Mouse (Mus musculus) hindbrain, embryonic 14.5 days (tissue): ENCODE results near the gene Mcrip1. TPM values are rescaled to one million over a fixed set of nuclear protein-coding genes. Genes with fewer than 3 reads are reported as not detected.
"Not testable (repeated sequence)": the region's sequence is repeated elsewhere in the genome, so short reads cannot be mapped to it uniquely, and the experiment has no call there.

Experiments used
- ATAC-seq: fragments of 200-750 bp; cut with Nextera tagmentation; 2 replicates; pipeline ENCODE4 v1.8.0; 2017; ENCODE audit warnings: moderate number of reproducible peaks, mild to moderate bottlenecking, moderate TSS enrichment, moderate library complexity; ENCODE audit not compliant: low FRiP score
- DNase-seq: peaks from one replicate; pipeline ENCODE4 v3.0.0-alpha.2; 2015; ENCODE audit warnings: low spot score
- H3K27ac ChIP-seq: fragments of 300-500 bp; sonication (generic); 2 replicates; pipeline ENCODE4 v1.5.1; 2014; ENCODE audit warnings: mild to moderate bottlenecking, moderate library complexity
- H3K27me3 ChIP-seq: fragments of 300-500 bp; sonication (generic); 2 replicates; pipeline ENCODE4 v1.6.1; 2014; ENCODE audit warnings: mild to moderate bottlenecking, low read length, mixed read lengths; ENCODE audit not compliant: control insufficient read depth, insufficient read depth
- H3K36me3 ChIP-seq: fragments of 300-500 bp; sonication (generic); replicated peaks from 2 replicates; pipeline ENCODE4 v1.6.1; 2014; ENCODE audit not compliant: control insufficient read depth, insufficient read depth
- H3K4me1 ChIP-seq: fragments of 300-500 bp; sonication (generic); replicated peaks from 2 replicates; pipeline ENCODE4 v1.6.1; 2014; ENCODE audit warnings: antibody characterized with exemption, low read length, mixed read lengths; ENCODE audit not compliant: control insufficient read depth, insufficient read depth
- H3K4me2 ChIP-seq: fragments of 300-500 bp; sonication (generic); replicated peaks from 2 replicates; pipeline ENCODE4 v1.6.1; 2014; ENCODE audit warnings: mild to moderate bottlenecking, moderate library complexity
- H3K4me3 ChIP-seq: fragments of 300-500 bp; sonication (generic); replicated peaks from 2 replicates; pipeline ENCODE4 v1.5.1; 2014; ENCODE audit warnings: mild to moderate bottlenecking, low read length
- H3K9ac ChIP-seq: fragments of 300-500 bp; sonication (generic); 2 replicates; pipeline ENCODE4 v1.6.1; 2014
- H3K9me3 ChIP-seq: fragments of 300-500 bp; sonication (generic); 2 replicates; pipeline ENCODE4 v1.6.1; 2016; ENCODE audit warnings: low read length; ENCODE audit not compliant: control insufficient read depth
- WGBS: fragments of 180-500 bp; shearing (Covaris S2); extraction: QIAGEN DNeasy Blood & Tissue Kit; methylation state at CpG from one replicate; pipeline ENCODE4 v1.1.7; 2014; 5-methylcytosine and 5-hydroxymethylcytosine counted together
- polyA plus RNA-seq: library from polyadenylated mRNA; unstranded; fragments of >200 nt; fragmentation: Nextera tagmentation; extraction: Ambion mirVana; gene quantifications from 2 replicates; pipeline ENCODE4 v1.2.1, GENCODE M21; 2014

The Mcrip1 gene
- 248 and 261 TPM in 2 replicates for polyA plus RNA-seq

DNA sequence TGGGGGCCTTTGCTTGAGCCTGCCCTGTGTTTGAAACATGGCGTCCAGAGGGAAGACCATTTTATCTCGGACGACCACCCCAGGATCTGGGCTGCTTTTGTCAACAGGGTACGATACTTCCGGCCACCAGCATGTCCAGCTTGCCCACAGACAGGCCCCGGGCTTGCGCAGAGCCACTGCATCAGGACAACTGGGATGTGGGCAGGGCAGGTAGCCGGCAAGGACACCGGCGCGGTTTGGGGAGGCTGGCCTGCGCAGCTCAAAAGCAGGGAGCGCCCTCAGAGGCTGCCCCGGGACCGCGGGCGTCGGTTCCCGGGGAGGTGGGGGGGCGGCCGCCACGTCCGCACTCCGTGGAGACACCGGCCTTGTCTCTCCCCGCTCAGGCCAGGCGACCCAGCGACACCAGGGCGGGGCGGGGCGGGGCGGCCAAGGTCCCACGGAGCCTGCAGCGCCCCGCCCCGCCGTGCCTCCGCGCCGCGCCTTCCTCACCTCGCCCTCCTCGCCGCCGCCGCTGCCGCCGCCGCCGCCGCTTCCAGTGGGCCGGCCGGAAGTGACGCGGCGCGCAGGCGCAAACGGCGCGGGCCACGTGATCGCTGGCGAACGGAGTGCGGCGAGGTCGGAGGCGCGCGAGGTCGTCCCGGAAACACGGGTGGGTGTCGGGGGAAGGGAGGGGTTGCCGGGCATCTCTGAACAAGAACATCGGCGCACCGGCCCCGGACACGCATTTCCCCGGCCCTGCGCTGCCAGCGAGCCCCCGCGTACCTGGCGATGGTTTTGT, at the start of gene Mcrip1:
TSS of gene Mcrip1 (minus strand) at position 560 of the 778 bp plus-strand sequence.
- Histone ChIP-seq H3K36me3 (peaks cover 5% of the 10 kb centered on the region), H3K9me3 (no peaks in the 10 kb centered on the region), H3K4me2 (peak within 1 kb of the TSS; percentile 77), H3K9ac (peak within 1 kb of the TSS; percentile 98), H3K27me3 (no peaks in the 10 kb centered on the region), H3K4me1 (peaks cover 15% of the 10 kb centered on the region), H3K4me3 (peak within 1 kb of the TSS; percentile 96), H3K27ac (peak within 1 kb of the TSS; percentile 86)
- DNase-seq: peak; percentile 93
- peak; percentile 90 for ATAC-seq
- WGBS: under 1% methylated on average over 70 of the region's 87 CpGs

DNA sequence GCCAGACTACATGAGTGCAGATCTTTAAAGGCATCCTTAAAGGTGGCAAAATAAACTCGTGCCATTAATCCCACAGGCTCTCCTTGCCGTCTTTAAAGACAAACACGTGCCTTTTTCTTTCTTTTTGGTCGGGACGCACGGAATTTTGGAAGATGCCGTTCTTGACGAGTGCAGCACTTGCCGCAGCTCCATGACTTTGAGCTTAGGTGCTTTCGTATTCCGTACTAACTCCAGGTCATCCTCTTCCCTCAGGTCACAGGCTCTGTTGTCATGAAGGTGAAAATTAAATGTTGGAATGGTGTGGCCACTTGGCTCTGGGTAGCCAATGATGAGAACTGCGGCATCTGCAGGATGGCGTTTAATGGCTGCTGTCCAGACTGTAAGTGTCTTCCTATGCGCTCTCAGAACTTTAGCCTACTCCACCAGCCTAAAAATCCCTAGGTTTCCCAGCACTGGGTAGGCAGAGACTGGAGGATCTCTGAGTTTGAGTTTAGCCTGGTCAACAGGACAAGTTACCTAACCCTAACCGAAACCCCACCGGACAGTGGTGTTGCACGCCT, 49.5 kb upstream of the Mcrip1 start:
- peaks cover 21% of the 10 kb centered on the region for H3K4me1 ChIP-seq
- ATAC-seq (no peak), DNase-seq (no peak)
- H3K4me2 ChIP-seq: peak overlapping the region; percentile 88
- WGBS: 50% methylated on average over 17 of the region's 17 CpGs
- H3K27me3 ChIP-seq: no peaks in the 10 kb centered on the region
- no peaks in the 10 kb centered on the region for H3K9me3 ChIP-seq
- H3K9ac ChIP-seq: peak overlapping the region; percentile 98
- peak overlapping the region; percentile 91 for H3K27ac ChIP-seq
- H3K36me3 ChIP-seq: peaks cover 67% of the 10 kb centered on the region
- peak overlapping the region; percentile 96 for H3K4me3 ChIP-seq

DNA sequence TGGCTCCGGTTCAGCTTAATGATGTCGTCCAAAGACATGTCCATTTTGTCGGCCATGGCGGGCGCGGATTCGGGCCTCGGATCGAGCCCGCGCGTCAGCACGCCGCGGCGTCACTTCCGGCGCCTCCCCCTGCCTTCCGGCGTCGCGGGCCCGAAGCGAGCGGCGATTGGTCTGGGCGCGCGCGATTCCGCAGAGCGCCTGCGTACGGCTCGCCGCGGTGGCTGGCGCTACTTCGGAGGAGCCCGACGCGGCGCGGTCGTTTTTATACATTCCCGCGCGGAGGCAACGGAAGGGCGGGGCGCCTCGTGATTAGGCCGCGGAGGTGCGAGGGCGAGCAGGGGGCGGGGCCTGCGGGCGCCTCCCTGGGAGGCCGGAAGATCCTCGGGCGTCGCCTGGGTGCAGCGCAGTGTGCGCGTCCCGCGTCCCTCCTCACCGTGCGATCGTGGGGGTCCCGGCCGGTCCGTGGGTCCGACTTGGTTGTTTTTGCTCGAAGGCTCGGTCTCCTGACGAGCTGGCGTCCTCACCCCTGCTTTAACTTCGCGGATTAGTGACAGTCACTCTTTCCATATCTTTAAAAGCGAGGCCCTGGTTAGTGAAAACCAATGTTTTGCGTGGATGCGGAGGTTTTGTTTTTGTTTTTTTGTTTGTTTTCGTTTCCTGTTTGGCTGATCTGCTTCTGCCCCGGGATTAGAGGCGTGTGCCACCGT, 48.9 kb upstream of the Mcrip1 start, which contains the start of the genes Alyref and Anapc11:
TSS of gene Alyref (minus strand) at position 83 of the 707 bp plus-strand sequence.
TSS of gene Anapc11 (plus strand) at position 139 of the 707 bp plus-strand sequence.
- Histone ChIP-seq H3K9ac (peak within 1 kb of the TSS; percentile 98), H3K27me3 (no peaks in the 10 kb centered on the region), H3K27ac (peak within 1 kb of the TSS; percentile 91), H3K4me2 (peak within 1 kb of the TSS; percentile 88), H3K4me3 (peak within 1 kb of the TSS; percentile 96), H3K4me1 (peaks cover 21% of the 10 kb centered on the region), H3K36me3 (peaks cover 68% of the 10 kb centered on the region), H3K9me3 (no peaks in the 10 kb centered on the region)
- 1% methylated on average over 83 of the region's 88 CpGs for WGBS
- ATAC-seq (peak; percentile 98), DNase-seq (peak; percentile 97)

DNA sequence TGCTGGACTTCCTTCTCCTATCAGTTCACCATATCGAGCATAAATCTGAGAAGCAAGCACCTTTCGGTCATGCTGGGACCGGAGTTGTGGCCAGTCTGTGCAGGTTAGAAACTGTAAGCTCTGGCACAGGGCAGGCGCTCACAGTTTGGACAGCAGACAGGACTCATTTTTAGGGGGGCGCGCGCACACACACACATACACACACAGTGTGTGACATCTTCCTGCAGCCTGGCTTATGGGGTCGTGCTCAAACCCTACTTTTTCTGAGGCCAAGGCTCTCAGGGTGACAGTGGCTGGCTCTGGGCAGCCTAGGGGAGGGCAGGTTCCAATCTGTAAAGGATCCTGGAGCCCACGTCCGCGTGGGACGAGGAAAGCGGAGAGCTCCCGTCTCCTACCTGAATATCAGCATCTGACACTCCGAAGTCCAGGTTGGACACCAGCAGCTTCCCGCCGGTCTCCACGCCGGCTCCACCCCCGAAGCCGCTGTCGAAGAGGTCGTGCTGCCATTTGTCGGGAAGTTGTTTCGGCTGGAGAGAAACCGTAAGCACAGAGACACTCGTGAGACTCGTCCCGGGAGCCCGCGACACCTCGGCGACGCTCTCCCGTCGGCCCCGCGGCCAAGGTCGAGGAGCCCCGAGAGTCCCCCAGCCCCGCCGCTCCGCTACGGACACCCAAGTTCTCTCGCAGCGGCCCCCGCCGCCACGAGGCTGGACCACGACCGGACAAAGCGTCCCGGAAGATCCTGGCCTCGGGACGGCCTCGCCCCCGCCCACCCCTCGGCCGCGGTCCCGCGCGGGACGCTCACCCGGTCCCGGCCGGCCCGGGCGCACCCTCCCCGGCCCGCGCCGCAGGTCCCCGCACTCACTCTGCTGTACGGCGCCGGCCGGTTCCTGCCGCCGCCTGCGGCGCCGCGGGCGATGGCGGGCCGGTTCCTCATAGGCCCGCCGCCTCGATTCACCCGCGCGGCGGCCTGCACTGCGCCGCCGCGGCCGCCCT, 48.0 kb upstream of the Mcrip1 start:
- peaks cover 68% of the 10 kb centered on the region for H3K36me3 ChIP-seq
- peak; percentile 57; the same call in 1 of the 2 replicates for ATAC-seq
- peaks cover 21% of the 10 kb centered on the region for H3K4me1 ChIP-seq
- H3K4me3 ChIP-seq: peak overlapping the region; percentile 96
- H3K9ac ChIP-seq: peak overlapping the region; percentile 98
- 5% methylated on average over 95 of the region's 99 CpGs for WGBS
- H3K27ac ChIP-seq: peak overlapping the region; percentile 91
- H3K4me2 ChIP-seq: peak overlapping the region; percentile 88
- no peaks in the 10 kb centered on the region for H3K9me3 ChIP-seq
- no peaks in the 10 kb centered on the region for H3K27me3 ChIP-seq
- DNase-seq: no peak

DNA sequence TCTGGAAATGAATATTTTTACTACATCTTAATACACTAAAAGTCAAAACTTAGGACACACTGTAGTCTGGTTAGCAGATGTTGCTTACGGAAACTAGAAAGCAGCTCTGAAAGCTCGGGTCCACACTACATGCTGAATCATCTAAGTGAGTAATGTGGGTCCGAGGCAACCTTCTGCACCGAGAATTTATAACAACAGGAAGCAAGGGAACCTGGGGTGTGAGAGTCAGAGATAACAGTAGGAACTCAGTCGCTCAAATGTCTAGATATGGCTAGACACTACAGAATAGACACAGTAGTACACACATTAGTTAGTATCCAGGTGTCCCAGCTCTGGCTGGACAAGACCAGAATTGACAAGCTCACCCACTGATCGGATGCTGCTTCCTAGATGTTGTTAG, 39.0 kb upstream of the Mcrip1 start:
- no peak overlapping the region for H3K27ac ChIP-seq
- ATAC-seq: no peak
- H3K4me3 ChIP-seq: no peak overlapping the region
- 94% methylated on average over 6 of the region's 6 CpGs for WGBS
- no peaks in the 10 kb centered on the region for H3K27me3 ChIP-seq
- no peak for DNase-seq
- no peaks in the 10 kb centered on the region for H3K4me1 ChIP-seq
- H3K9me3 ChIP-seq: no peaks in the 10 kb centered on the region
- H3K4me2 ChIP-seq: no peak overlapping the region
- no peak overlapping the region for H3K9ac ChIP-seq
- H3K36me3 ChIP-seq: peaks cover 92% of the 10 kb centered on the region

DNA sequence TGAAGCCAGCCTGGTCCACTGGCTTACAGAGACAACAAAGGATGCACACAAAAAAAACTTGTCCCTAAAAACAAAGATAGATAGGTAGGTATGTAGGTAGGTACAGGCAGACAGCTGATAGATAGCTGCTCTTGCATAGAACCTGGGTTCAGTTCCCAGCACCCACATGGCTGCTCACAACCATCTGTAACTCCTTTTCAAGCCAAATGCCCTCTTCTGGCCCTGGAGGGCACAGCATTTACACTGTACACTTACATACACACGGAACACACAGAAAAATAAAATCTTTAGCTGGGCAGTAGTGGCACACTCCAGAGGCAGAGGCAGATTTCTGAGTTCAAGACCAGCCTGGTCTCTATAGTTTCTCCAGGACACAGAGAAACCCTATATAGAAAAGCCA, 34.4 kb upstream of the Mcrip1 start:
- ATAC-seq: no peak
- Histone ChIP-seq H3K4me3 (no peak overlapping the region), H3K27me3 (no peaks in the 10 kb centered on the region), H3K9me3 (no peaks in the 10 kb centered on the region), H3K4me1 (peaks cover 18% of the 10 kb centered on the region), H3K27ac (no peak overlapping the region), H3K4me2 (no peak overlapping the region), H3K36me3 (peaks cover 56% of the 10 kb centered on the region), H3K9ac (no peak overlapping the region)
- 97% methylated on average over 1 of the region's 1 CpGs for WGBS
- DNase-seq: no peak

DNA sequence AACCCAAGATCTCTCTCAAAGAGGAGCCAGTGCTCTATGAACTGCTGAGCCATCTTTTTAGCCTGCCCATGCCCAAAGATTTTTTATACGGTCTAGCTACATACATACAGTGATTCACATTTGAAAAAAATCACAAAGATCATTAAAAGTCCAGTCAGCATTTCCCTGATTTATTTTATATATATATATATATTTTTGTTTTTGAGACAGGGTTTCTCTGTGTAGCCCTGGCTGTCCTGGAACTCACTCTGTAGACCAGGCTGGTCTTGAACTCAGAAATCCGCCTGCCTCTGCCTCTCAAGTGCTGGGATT, 33.4 kb upstream of the Mcrip1 start:
- H3K27ac ChIP-seq: peak overlapping the region; percentile 94
- H3K4me2 ChIP-seq, ATAC-seq, H3K9me3 ChIP-seq, H3K9ac ChIP-seq, H3K4me3 ChIP-seq, H3K27me3 ChIP-seq, DNase-seq: not testable (repeated sequence)
- H3K4me1 ChIP-seq: peaks cover 18% of the 10 kb centered on the region
- H3K36me3 ChIP-seq: peaks cover 56% of the 10 kb centered on the region
- 95% methylated on average over 2 of the region's 2 CpGs for WGBS

DNA sequence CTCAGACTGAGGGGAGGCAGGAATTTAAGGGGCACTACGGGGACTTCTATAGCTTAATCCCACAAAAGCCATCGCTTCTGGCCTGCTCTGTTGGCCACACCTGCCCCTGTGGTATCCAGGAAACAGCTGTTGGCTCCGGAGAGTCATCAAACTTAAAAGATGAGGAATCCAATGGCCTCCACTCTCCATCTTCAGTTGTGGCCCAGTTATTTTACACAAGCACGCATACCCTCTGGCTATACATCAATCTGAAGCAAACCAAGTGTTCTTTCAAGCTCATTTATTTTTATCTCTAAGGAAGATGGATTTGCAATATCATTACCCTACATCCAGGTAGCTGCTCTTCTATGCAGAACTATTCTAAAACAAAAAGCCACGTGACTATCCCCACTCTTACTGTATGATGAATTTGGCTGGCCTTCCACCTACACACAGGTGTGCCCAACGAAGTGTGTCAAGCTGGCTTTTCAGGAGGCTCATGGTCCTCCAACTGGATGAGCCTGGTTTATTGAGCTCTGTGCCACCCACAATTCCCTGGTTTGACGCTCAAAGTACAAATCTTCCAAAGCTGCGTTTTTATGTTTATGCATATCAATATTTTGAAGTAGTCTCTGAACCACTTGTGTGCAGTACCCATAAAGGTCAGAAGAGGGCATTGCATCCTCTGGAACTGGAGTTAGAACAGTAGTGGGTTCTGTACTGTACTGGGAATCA, 32.9 kb upstream of the Mcrip1 start:
- Histone ChIP-seq H3K9ac (peak overlapping the region; percentile 80), H3K36me3 (peaks cover 56% of the 10 kb centered on the region), H3K4me2 (peak overlapping the region; percentile 91), H3K9me3 (no peaks in the 10 kb centered on the region), H3K4me1 (peaks cover 18% of the 10 kb centered on the region), H3K4me3 (peak overlapping the region; percentile 87), H3K27ac (peak overlapping the region; percentile 94), H3K27me3 (no peaks in the 10 kb centered on the region)
- WGBS: 69% methylated on average over 8 of the region's 8 CpGs
- ATAC-seq (no peak), DNase-seq (peak; percentile 27)
